Mouse (Mus musculus): ENCODE data around the gene Lce1l.

DNA sequence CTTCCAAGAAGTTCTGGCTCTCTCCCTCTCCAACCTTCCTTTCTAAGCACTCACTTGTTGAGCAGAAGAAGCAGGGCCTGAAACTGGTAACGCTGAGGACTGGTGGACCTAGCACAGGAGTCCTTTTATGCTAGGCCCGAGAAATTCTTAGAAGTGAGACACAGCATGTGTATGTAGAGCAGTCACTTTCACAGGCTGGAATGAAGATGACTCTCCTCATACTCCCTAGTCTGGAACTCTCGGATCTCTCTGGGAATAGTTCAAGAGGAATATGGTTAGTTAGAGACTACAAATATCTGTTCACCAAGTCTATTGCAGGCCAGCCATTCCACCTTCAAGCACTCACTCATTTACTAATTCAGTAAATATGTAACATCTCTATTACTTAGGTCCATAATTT lies at the start of gene Lce1l:
- TF ChIP-seq CTCF (IDR thresholded peaks at IDR 0.05; ENCODE audit: low read depth, low read length) (no peak), POLR2A (IDR thresholded peaks at IDR 0.05; ENCODE audit: insufficient read depth, low read length) (no peak), EP300 (IDR thresholded peaks at IDR 0.05; ENCODE audit: insufficient read depth, low read depth, low read length) (no peak)

All from ES-Bruce4 (cell line).